Mouse (Mus musculus) kidney, postnatal 14 days (tissue): Measurements from ENCODE around the gene Jph4.

Experiments
- DNase-seq: peaks from one replicate; pipeline ENCODE4 v3.0.0; 2022; ENCODE audit warnings: mixed read lengths

The Jph4 gene

GRCm38 (mm10) chr14:55115846-55116245, 889 bp downstream of the Jph4 start:
- no peak for DNase-seq

GRCm38 (mm10) chr14:55114759-55115701, 1.7 kb downstream of the Jph4 start:
- peak; percentile 62 for DNase-seq

- no peak for DNase-seq
These were observed 2.6 kb downstream of the Jph4 start for GRCm38 (mm10) chr14:55113975-55114645.

GRCm38 (mm10) chr14:55113351-55113974, 3.3 kb downstream of the Jph4 start:
- no peak for DNase-seq

GRCm38 (mm10) chr14:55111720-55112119, 5.0 kb downstream of the Jph4 start:
- no peak for DNase-seq

- DNase-seq, result no peak
These were observed 6.7 kb downstream of the Jph4 start for GRCm38 (mm10) chr14:55110076-55110475.

GRCm38 (mm10) chr14:55109048-55109873, 7.5 kb downstream of the Jph4 start:
- DNase-seq, result no peak

- DNase-seq, result no peak
These were observed 8.4 kb downstream of the Jph4 start for GRCm38 (mm10) chr14:55108202-55108870.

GRCm38 (mm10) chr14:55106990-55107389, 9.7 kb downstream of the Jph4 start:
- no peak for DNase-seq

- DNase-seq, result peak; percentile 88
These were observed 10.6 kb downstream of the Jph4 start, which contains the start of gene Ap1g2 for GRCm38 (mm10) chr14:55105836-55106809. TSS of gene Ap1g2 (minus strand) at chr14:55106593.

GRCm38 (mm10) chr14:55105386-55105785, 11.3 kb downstream of the Jph4 start:
- no peak for DNase-seq

GRCm38 (mm10) chr14:55104365-55104764, 12.4 kb downstream of the Jph4 start:
- DNase-seq, result no peak

GRCm38 (mm10) chr14:55102253-55102785, 14.4 kb downstream of the Jph4 start:
- DNase-seq, result no peak

GRCm38 (mm10) chr14:55101592-55101991, 15.1 kb downstream of the Jph4 start:
- no peak for DNase-seq

GRCm38 (mm10) chr14:55098067-55098466, 18.7 kb downstream of the Jph4 start:
- DNase-seq, result peak; percentile 74

GRCm38 (mm10) chr14:55097646-55098045, 19.1 kb downstream of the Jph4 start:
- DNase-seq, result no peak

- no peak for DNase-seq
These were observed 20.1 kb downstream of the Jph4 start for GRCm38 (mm10) chr14:55096573-55097087.

GRCm38 (mm10) chr14:55095671-55096070, 21.1 kb downstream of the Jph4 start:
- DNase-seq, result no peak

- DNase-seq, result no peak
These were observed 21.5 kb downstream of the Jph4 start for GRCm38 (mm10) chr14:55095263-55095662.

GRCm38 (mm10) chr14:55094704-55095231, 22.0 kb downstream of the Jph4 start, which contains the start of gene Thtpa:
TSS of gene Thtpa (plus strand) at chr14:55094784.
- peak; percentile 88 for DNase-seq
